Mouse (Mus musculus) brain, embryonic 14.5 days (tissue): ENCODE measurements around the gene Dkk3.
A peak's percentile ranks its signal among the peaks of the same experiment; 100 is the strongest.

Experiments used
- CTCF ChIP-seq: fragments of 200-500 bp; IDR thresholded peaks from 2 replicates; pipeline ENCODE4 v1.5.1; 2012; ENCODE audit warnings: inconsistent platforms, mild to moderate bottlenecking, moderate library complexity, borderline replicate concordance; ENCODE audit not compliant: insufficient read depth, insufficient read length; ENCODE audit errors: extremely low read depth
- POLR2A ChIP-seq: fragments of 200-500 bp; IDR thresholded peaks from 2 replicates; pipeline ENCODE4 v1.6.1; 2012; ENCODE audit warnings: mild to moderate bottlenecking, inconsistent platforms, borderline replicate concordance; ENCODE audit not compliant: poor library complexity, insufficient read depth, insufficient read length, severe bottlenecking; ENCODE audit errors: extremely low read depth

- TF ChIP-seq POLR2A, result no peak
- peak; percentile 89 for TF ChIP-seq CTCF
Observed at GRCm38 (mm10) chr7:112085062-112085461, 73.8 kb downstream of the Dkk3 start.
